Mouse (Mus musculus): ENCODE measurements around the gene Galp.
"Not testable (repeated sequence)": the region's sequence is repeated elsewhere in the genome, so short reads cannot be mapped to it uniquely, and the experiment has no call there.

The Galp gene

DNA sequence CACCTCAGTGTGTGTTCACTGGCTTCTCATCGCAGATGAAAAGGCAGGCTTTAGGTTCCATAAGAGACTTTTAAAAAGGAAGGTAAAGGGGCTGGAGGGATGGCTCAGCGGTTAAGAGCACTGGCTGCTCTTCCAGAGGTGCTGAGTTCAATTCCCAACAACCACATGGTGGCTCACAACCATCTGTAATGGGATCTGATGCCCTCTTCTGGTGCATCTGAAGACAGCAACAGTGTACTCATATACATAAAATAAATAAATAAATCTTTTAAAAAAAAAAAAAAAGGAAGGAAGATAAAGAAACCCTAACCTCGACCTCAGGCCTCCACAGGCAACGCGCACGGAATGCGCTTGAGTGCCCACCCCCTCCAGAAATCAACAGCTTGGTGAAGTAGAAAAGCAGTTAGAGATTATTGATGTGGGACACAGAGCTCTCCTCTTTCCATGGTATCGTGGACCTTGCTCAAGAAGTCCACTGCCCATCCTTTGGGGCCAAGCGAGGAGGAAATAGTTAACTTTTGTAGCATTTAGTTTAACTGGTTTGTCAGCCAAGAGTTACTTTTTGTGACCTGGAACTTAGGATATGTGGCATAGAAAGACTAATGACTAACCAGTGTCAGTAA lies 22.4 kb upstream of the Galp start:
- not testable (repeated sequence) for DNase-seq (ENCODE audit: low spot score in 2 of 2)

DNA sequence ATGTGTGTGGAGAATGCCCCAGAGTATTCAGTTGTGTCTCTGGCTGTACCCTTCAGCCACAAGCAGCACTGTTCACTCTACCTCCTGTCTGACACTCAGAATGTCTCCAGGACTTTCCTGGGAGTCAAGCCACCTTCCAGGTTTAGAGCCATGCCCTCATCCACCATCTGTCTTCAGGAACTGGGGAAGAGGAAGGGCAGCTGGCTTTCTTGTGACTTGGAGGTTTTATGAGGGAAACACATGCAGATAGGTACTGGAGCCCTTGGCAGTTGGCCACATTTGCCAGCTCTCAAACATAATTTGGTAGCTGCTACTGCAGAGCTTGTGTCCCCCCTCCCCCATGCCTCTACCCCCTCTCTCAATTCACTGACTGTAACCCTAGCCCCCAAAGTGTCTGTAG lies 17.9 kb upstream of the Galp start:
- no peak for DNase-seq (ENCODE audit: low spot score in 2 of 2)

- no peak for DNase-seq (ENCODE audit: low spot score in 2 of 2)
Measured at GRCm38 (mm10) chr7:6182882-6183281, 14.0 kb upstream of the Galp start.

GRCm38 (mm10) chr7:6183802-6184201 lies 13.1 kb upstream of the Galp start:
- no peak for DNase-seq (ENCODE audit: low spot score in 2 of 2)

DNA sequence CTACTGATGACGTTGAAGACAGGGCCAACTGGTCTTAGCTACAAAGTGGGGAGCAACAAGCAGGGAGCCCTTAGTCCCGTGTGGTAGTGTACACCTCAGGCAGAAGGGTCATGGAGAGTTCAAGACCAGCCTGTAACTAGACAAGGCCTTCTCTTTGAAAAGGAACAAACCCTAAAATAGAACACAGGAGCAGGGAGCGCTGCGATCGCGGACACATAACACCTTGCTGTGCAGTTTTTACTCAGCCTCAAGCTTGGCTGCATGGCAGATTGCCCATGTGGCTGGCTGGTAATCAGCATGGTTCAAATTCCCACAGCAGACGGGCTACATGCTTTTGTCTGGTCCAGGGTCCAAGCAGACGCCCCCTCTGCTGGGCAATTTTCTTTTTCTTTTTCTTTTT lies 12.4 kb upstream of the Galp start:
- DNase-seq (ENCODE audit: low spot score in 2 of 2), result no peak

- no peak for DNase-seq (ENCODE audit: low spot score in 2 of 2)
Measured at GRCm38 (mm10) chr7:6185391-6185790, 11.5 kb upstream of the Galp start.

DNA sequence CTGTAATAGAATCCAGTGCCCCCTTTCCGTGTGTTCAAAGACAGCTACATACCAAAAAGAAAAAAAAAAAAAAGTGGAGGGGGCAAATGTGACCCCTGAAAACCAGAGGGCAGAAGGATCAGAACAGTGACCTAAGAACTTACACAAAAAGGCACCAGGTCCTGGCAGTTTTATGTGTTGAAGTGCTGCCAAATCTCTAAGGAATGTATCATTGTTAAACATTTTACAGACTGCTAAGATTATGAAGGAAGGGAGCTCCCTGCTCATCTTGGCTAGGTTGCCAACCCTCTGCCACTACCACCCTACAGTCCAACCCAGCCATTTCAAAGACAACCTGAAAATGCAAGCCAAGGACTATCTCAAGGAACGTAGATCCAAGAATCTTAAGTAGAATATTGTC lies 10.7 kb upstream of the Galp start:
- no peak for DNase-seq (ENCODE audit: low spot score in 2 of 2)

DNA sequence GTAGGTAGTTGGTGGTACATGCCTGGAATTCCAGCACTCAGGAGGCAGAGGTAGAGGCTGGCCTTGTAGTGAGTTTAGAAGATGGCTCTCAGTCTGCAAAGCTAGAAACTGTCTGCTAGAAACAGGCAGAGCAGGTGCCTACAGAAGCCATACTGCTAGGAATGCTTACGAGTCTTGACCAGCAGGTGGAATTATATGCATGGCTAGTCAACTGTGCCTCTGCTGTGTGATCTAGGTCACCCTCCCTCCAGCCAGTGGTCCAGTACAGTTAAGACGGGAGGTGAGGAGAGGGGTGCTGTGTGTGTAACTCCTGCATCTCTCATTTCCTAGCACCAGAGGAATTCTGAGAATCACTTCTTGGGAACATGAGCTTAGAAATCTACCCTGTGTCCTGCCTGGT lies 10.1 kb upstream of the Galp start:
- DNase-seq (ENCODE audit: low spot score in 2 of 2), result no peak

DNA sequence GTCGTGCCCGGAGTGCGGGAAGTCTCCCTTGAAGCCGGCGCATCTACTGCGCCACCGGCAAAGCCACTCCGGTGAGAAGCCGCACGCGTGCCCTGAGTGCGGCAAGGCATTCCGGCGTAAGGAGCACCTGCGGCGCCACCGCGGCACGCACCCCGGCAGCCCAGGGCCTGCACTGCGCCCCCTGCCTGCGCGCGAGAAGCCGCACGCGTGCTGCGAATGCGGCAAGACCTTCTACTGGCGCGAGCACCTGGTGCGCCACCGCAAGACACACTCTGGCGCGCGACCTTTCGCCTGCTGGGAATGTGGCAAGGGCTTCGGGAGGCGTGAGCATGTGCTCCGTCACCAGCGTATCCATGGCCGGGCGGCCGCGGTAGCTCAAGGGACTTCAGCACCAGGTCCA lies 7.3 kb upstream of the Galp start:
- no peak for DNase-seq (ENCODE audit: low spot score in 2 of 2)

DNA sequence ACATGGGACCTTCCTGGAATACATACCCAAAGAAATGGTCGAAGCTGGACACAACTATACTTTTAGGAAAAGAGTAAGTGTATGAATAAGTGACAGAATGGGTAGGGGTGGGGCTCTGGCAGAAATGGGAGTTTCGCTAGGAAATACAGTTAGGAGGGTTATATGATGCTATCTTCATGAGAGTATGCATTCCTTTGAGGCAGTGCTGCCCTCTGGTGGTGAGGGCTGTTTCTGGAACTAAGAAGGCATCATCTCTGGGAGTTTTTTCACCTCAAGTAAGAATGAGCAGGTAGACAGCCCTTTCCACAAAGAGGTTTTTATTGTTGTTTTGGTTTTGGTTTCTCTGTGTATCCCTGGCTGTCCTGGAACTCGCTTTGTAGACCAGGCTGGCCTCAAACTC lies 5.5 kb upstream of the Galp start:
- DNase-seq (ENCODE audit: low spot score in 2 of 2), result peak; percentile 88 to 90

DNA sequence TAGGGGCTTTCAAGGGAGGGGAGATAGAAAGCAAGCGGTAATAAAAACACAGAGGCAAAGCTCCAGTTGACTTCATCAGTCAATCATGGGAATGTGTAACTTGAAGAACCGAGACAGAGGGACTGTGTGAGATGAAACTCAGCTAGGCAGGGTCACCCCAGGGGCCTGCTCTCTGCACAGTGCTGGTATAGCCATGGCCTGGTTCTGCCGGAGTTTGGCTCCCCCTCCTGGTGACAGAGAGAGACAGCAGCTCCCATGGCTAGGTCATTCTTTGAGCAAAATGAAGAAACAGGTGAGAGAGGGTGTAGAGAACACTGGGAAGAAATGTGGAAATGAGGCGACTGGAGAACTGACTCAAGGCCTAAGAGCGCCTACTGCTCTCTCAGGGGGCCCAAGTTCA lies 2.8 kb upstream of the Galp start:
- DNase-seq (ENCODE audit: low spot score in 2 of 2), result peak in 1 of 2 experiments; percentile 61

DNA sequence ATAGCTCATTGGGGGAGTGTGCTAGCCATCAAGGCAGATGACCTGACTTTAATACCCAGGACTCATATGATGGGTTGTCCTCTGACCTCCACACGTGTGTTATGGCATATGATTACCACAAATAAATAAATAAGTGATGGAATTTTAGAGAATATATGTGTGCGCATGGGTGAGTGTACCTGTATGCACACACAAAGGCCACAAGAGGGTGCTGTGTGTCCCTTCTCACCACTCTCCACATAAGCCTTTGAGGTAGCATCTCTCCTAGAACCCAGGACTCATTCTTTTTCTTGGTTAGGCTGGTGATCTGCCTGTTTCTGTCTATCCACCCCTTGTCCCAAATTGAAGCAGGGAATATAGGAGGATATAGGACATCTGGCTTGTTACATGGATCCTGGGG lies 1.1 kb upstream of the Galp start:
- no peak for DNase-seq (ENCODE audit: low spot score in 2 of 2)

- no peak for DNase-seq (ENCODE audit: low spot score in 2 of 2)
Measured at GRCm38 (mm10) chr7:6204200-6204599, 7.3 kb downstream of the Galp start.

DNA sequence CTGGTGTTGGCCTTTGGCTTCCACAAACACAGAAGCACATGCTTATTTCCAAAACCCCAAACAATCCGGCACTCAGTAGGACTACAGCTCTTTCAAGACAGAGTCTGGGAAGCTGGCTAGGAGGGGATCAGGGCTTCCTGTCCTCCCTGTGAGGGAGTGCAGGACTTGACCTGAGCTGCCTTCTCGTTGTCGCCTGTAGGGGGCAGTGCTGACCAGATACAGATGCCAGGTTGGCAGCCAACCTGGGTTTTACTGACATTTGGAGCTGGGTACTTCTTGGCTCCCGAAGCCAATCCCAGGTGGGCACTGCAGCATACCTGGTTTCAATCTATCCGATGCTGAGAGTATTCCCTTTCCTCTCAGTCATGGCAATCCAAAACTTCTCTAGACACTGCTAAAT lies 16.3 kb downstream of the Galp start:
- DNase-seq (ENCODE audit: low spot score in 2 of 2), result no peak

DNA sequence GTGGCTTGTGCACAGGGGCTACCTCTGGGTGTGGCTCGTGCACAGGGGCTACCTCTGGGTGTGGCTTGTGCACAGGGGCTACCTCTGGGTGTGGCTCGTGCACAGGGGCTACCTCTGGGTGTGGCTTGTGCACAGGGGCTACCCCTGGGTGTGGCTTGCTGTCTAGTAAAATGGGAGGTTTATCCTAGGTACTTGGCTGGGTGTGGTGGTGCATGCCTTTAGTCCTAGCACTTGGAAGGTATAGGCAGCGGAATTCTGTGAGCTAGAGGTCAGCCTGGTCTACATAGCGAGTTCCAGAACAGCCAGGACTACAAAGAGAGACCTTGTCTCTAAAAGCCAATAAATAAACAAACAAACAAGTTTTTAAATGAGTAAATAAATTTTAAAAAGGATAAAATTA lies 17.8 kb downstream of the Galp start:
- DNase-seq (ENCODE audit: low spot score in 2 of 2), result not testable (repeated sequence)

DNA sequence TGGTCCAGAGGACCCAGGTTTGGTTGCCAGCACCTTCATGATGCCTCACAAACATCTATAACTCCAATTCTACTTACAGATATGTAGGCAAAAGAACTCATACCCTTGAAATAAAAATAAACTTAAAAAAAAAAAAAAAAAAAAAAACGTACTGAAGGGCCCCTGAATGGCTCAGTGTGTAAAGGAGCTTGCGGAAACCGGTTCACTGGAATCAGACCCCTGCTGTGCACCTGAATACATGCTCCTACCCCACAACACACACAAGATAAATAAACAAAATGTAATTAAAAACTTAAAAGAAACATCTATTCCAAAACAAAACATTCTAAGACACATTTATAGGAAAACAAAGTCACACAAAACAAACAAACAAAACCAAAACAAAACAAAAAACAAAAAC lies 23.3 kb downstream of the Galp start:
- no peak for DNase-seq (ENCODE audit: low spot score in 2 of 2)

DNA sequence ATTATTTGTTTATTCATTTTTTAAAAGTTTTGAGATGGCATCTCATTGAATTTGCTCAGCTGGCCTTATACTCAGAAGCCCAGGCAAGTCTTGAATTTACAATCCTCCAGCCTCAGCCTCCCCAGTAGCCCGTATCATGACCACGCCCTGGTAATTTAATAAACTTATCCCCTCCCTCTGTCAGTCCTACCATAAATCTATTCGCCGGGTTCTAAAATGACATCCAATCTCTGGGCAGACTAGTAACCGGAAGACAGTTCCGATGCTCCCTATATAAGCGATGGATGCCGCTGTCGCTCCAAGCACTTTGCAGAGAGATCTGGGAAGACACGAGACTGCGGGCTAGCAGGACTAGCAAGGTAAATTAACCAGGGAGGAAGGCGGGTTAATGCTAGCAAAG lies 25.1 kb downstream of the Galp start, which contains the start of gene Zscan5b:
Zscan5b (plus strand) TSS at position 301 of the 400 bp plus-strand sequence.
- no peak for DNase-seq (ENCODE audit: low spot score in 2 of 2)

DNA sequence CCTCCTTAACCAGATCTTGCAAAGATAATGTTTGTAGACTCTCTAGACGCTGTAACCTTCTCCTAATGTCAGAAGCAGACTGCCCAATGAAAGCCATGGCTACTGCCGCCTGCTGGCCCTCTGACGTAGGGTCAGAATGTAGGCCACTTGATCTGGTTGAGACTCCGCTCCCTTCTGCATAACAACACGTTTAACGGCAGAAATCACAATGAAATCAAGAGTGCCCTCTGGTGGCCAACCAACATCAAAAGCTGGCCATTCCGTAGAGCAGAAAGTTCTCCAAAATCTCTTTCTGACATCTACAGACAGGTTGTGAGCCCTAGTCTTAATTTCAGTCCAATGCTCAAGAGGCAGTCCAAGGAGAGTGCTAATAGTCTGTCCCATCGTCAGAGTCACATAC lies 31.6 kb downstream of the Galp start:
- DNase-seq (ENCODE audit: low spot score in 2 of 2), result peak in 1 of 2 experiments; percentile 1

DNA sequence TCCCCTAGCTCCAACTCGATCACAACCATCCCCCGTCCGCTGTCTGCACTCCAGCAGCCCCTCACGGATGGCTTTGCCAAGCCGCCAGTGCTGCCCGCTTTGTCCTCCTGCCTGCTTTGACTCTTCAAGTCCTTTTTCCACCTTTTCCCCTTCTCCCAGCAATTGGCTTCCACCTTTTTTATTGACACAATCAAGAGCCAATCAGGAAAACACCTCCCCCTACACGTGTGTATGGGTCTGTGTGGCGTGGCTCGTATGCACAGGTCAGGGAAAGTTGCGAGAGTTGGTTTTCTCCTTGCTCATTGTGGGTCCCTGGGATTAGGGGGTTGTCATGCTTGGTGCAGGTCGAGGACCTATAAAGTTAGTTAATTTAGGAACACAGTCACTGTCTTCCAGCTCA lies 42.9 kb downstream of the Galp start:
- no peak for DNase-seq (ENCODE audit: low spot score in 2 of 2)

- DNase-seq (ENCODE audit: low spot score in 2 of 2), result peak; percentile 13 to 29
Measured at GRCm38 (mm10) chr7:6240841-6241425, 44.0 kb downstream of the Galp start.

- no peak for DNase-seq (ENCODE audit: low spot score in 2 of 2)
Measured at GRCm38 (mm10) chr7:6244361-6245292, 47.7 kb downstream of the Galp start.

DNA sequence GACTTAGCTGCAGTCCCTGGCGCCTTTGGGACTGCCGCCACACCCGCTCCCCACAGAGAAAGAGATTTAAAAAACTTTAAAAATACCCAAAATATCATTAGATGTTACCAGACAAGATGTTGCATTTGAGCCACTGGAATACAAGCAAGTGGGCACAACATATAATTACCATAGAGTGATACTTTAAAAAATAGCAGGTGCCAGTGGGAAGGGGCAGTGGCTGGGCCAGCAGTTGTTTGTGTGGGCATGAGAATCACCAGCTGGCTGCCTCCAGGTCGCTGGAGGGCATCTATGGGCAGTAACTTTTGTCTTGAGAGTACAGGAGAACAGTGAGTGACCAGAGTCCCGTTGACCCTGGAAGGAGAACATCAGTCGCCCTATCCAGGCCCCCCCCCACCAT lies 55.5 kb downstream of the Galp start, which contains the start of gene Epp13:
Epp13 (plus strand) TSS at position 301 of the 400 bp plus-strand sequence.
- no peak for DNase-seq (ENCODE audit: low spot score in 2 of 2)

DNA sequence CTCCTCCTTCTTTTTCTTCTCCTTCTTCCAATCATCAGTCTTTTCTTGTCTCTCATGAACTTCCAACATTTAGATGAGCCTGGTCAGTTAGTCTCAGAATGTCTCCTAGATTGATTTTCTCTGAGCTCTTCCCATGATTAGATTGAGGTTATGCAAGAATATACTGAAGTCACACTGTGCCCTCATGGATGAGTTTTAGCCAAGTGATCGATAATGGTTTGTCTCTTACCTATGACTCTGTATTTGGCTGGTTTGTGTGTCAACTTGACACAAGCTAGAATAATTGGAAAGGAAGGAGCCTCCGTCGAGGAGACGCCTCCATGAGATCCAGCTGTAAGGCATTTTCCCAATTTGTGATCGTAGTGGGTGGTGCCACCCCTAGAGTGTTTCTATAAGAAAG lies 57.6 kb downstream of the Galp start:
- no peak for DNase-seq (ENCODE audit: low spot score in 2 of 2)

Data from right cerebral cortex, adult 2 months (tissue).